10 mouse cellular contexts compared by ENCODE assay signal in the genomic region with DNA sequence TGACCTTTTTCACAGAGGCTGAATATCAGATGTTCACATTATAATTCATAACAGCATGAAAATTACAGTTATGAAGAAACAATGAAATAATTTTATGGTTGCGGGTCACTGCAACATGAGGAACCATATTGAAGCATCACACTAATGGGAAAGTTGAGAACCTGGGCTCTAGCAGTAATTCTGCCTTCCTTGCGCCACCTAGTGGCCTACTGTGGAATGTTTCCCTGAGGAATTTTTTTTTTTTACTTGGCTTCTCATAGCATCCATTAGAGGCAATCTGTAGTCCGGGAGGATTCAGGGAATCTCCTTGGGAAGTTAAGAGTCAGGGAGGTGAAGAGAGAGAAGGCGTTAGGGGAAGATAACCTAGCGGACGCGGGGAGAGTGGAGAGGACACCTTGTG. TPM values are rescaled to one million over a fixed set of nuclear protein-coding genes. Genes with fewer than 3 reads are reported as not detected.
DNase-seq lines count a peak whose midpoint lies in the region; ATAC-seq and TF ChIP-seq lines count a peak whose summit lies in the region.
"Had no signal": no experiment of that assay in that cellular context is flagged by ENCODE, and none has a peak within 500 bp of the region (broad histone marks: within the 10 kb centered on the region; RNA-seq: fewer than 3 reads in every experiment).

No protein-coding gene starts in this region.

- no peak overlapping the region for H3K4me3 ChIP-seq in liver, adult 2 months (ENCODE audit: insufficient read depth, low read depth, low read length)
- H3K4me3 ChIP-seq in liver, embryonic 12.5 days = no peak overlapping the region

- WGBS in liver, adult 2 months = 14% methylated on average over 7 of the region's 7 CpGs
- WGBS in liver, embryonic 12.5 days (ENCODE audit: insufficient replicate concordance) = 6% methylated on average over 7 of the region's 7 CpGs

- TF ChIP-seq CTCF in liver, adult 2 months (IDR thresholded peaks at IDR 0.05; ENCODE audit: low read depth, low read length) = peak; percentile 61

- no peak for TF ChIP-seq POLR2A in liver, adult 2 months (IDR thresholded peaks at IDR 0.05; ENCODE audit: extremely low read depth, insufficient read depth, low read length)

- H3K9me3 ChIP-seq in liver, embryonic 12.5 days (replicated peaks) = no peaks in the 10 kb centered on the region

- H3K36me3 ChIP-seq in liver, adult 2 months (ENCODE audit: control insufficient read depth, insufficient read depth, low read length) = no peaks in the 10 kb centered on the region
- H3K36me3 ChIP-seq in liver, embryonic 12.5 days = no peaks in the 10 kb centered on the region

- peak; percentile 34 for DNase-seq in liver, adult 2 months (ENCODE audit: extremely low read depth, low read depth, low spot score)
- DNase-seq in R1 (ENCODE audit: low read depth, low spot score) = peak; percentile 67
- DNase-seq in cerebellum, postnatal 14 days = peak; percentile 82 to 84
- DNase-seq in gastrocnemius, postnatal 4 days (ENCODE audit: low spot score in 2 of 2) = peak; percentile 39 to 57
- DNase-seq in left cerebral cortex, postnatal 10 days (ENCODE audit: extremely low spot score in 1 of 2, low spot score in 2 of 2) = peak; percentile 56 to 77
- DNase-seq in retina, adult 2 months (ENCODE audit: low read depth, low spot score) = peak; percentile 33
- peak; percentile 35 for DNase-seq in yolk sac, embryonic 10.5 days (ENCODE audit: low spot score)

- no peak for ATAC-seq in liver, embryonic 12.5 days

- no peak overlapping the region for H3K4me2 ChIP-seq in liver, embryonic 12.5 days

- peaks cover 7% of the 10 kb centered on the region for H3K4me1 ChIP-seq in liver, adult 2 months (ENCODE audit: control insufficient read depth, insufficient read depth, low read length)
- peaks cover 19% of the 10 kb centered on the region for H3K4me1 ChIP-seq in liver, embryonic 12.5 days

- intact Hi-C loops in left cerebral cortex, postnatal 10 days (cut with DNase I) = loop anchor here (2.0 kb wide), 1 partner anchor 285 kb away; no protein-coding TSS in a partner anchor

- H3K9ac ChIP-seq in liver, adult 2 months (ENCODE audit: low read depth, low read length) = no peak overlapping the region
- H3K9ac ChIP-seq in liver, embryonic 12.5 days = no peak overlapping the region

- H3K27ac ChIP-seq in liver, adult 2 months (replicated peaks; ENCODE audit: insufficient read depth, low read depth, low read length) = no peak overlapping the region
- no peak overlapping the region for H3K27ac ChIP-seq in liver, embryonic 12.5 days

- H3K79me2 ChIP-seq in liver, adult 2 months (ENCODE audit: control insufficient read depth, insufficient read depth, low read length) = no peaks in the 10 kb centered on the region

- no peaks in the 10 kb centered on the region for H3K27me3 ChIP-seq in liver, adult 2 months (ENCODE audit: control insufficient read depth, insufficient read depth, low read length)
- H3K27me3 ChIP-seq in liver, embryonic 12.5 days (replicated peaks) = peaks cover 48% of the 10 kb centered on the region

RNA-seq across cellular contexts. Expression of gene Gkn3, which starts 2.5 kb away (rescaled TPM):
- 0.47 TPM in 1 of 2 replicates, not detected in the other for total RNA-seq in liver, adult 2 months (2014; rRNA removed)
- polyA plus RNA-seq in liver, adult 2 months (2012; rRNA removed) = not detected in 2 replicates
- not detected in 2 replicates for polyA plus RNA-seq in liver, embryonic 12.5 days (2016; fragmentation: Nextera tagmentation; extraction: Ambion mirVana)
- total RNA-seq in gastrocnemius, postnatal 4 days (2021) = 1 to 10 TPM; 1.5 to 3.1 TPM
- total RNA-seq in left cerebral cortex, postnatal 10 days (2021) = 1 to 10 TPM; 3.0 to 3.6 TPM

RNA-seq across cellular contexts. Expression of gene Gkn2, which starts 13.0 kb away (rescaled TPM):
- total RNA-seq in liver, adult 2 months (2014; rRNA removed) = 0.34 TPM in 1 of 2 replicates, not detected in the other
- polyA plus RNA-seq in liver, adult 2 months (2012; rRNA removed) = not detected in 2 replicates
- polyA plus RNA-seq in liver, embryonic 12.5 days (2016; fragmentation: Nextera tagmentation; extraction: Ambion mirVana) = not detected in 2 replicates
- not detected for total RNA-seq in gastrocnemius, postnatal 4 days (2021)
- not detected for total RNA-seq in left cerebral cortex, postnatal 10 days (2021)
- polyA plus RNA-seq: heart, embryonic 16.5 days had no signal

RNA-seq across cellular contexts. Expression of gene Gkn1, which starts 35.5 kb away (rescaled TPM):
- total RNA-seq in liver, adult 2 months (2014; rRNA removed) = 0.20 TPM in 1 of 2 replicates, not detected in the other
- not detected in 2 replicates for polyA plus RNA-seq in liver, adult 2 months (2012; rRNA removed)
- not detected in 2 replicates for polyA plus RNA-seq in liver, embryonic 12.5 days (2016; fragmentation: Nextera tagmentation; extraction: Ambion mirVana)
- total RNA-seq in gastrocnemius, postnatal 4 days (2021) = not detected
- not detected for total RNA-seq in left cerebral cortex, postnatal 10 days (2021)
- polyA plus RNA-seq: heart, embryonic 16.5 days had no signal

RNA-seq across cellular contexts. Expression of gene Bmp10, which starts 42.6 kb away (rescaled TPM):
- 4.0 and 4.3 TPM in 2 replicates for total RNA-seq in liver, adult 2 months (2014; rRNA removed)
- 1.3 and 1.7 TPM in 2 replicates for polyA plus RNA-seq in liver, adult 2 months (2012; rRNA removed)
- 0.32 and 0.35 TPM in 2 replicates for polyA plus RNA-seq in liver, embryonic 12.5 days (2016; fragmentation: Nextera tagmentation; extraction: Ambion mirVana)
- not detected for total RNA-seq in gastrocnemius, postnatal 4 days (2021)
- total RNA-seq in left cerebral cortex, postnatal 10 days (2021) = not detected
- polyA plus RNA-seq: stomach, embryonic 14.5 days had no signal

RNA-seq across cellular contexts. Expression of gene Antxr1, which starts 50.6 kb away (rescaled TPM):
- 0.92 and 1.0 TPM in 2 replicates for total RNA-seq in liver, adult 2 months (2014; rRNA removed)
- 0.28 and 0.37 TPM in 2 replicates for polyA plus RNA-seq in liver, adult 2 months (2012; rRNA removed)
- 0.64 and 0.93 TPM in 2 replicates for polyA plus RNA-seq in liver, embryonic 12.5 days (2016; fragmentation: Nextera tagmentation; extraction: Ambion mirVana)
- 100 to 1,000 TPM in 1 of 2 experiments, 10 to 100 TPM in 1; 88.0 to 109 TPM for total RNA-seq in gastrocnemius, postnatal 4 days (2021)
- 10 to 100 TPM; 18.0 TPM for total RNA-seq in left cerebral cortex, postnatal 10 days (2021)

Comparison
In these comparisons a context has a peak if more than half of its experiments do, and no peak if none do; other contexts are left out.
1. DNase-seq: peak in every context shown above with its lines; median percentile 83 in cerebellum, postnatal 14 days; 67 in R1; 66 in left cerebral cortex, postnatal 10 days; 48 in gastrocnemius, postnatal 4 days; 35 in yolk sac, embryonic 10.5 days; 34 in liver, adult 2 months; 33 in retina, adult 2 months.